Mouse (Mus musculus) splenic B cell, adult 2 months (primary cell): Measurements from ENCODE around the gene Hs3st2.
A peak's percentile ranks its signal among the peaks of the same experiment; 100 is the strongest.

Experiments
- DNase-seq: peaks from one replicate; pipeline ENCODE4 v3.0.0-alpha.2; 2011; ENCODE audit warnings: low read depth, low spot score
- H3K27me3 ChIP-seq: 2 replicates; pipeline ENCODE4 v1.6.1; 2012; ENCODE audit warnings: mild to moderate bottlenecking, low read length, moderate library complexity, mixed read lengths; ENCODE audit not compliant: control insufficient read depth, poor library complexity, insufficient read depth, severe bottlenecking
- H3K36me3 ChIP-seq: 2 replicates; pipeline ENCODE4 v1.6.1; 2012; ENCODE audit warnings: mild to moderate bottlenecking, low read length, moderate library complexity, mixed read lengths; ENCODE audit not compliant: control insufficient read depth, poor library complexity, insufficient read depth, severe bottlenecking

Hs3st2 gene

GRCm38 (mm10) chr7:121542458-121542857 lies 150.8 kb downstream of the Hs3st2 start:
- DNase-seq, result peak; percentile 31
- Histone ChIP-seq H3K36me3 (no peaks in the 10 kb centered on the region), H3K27me3 (no peaks in the 10 kb centered on the region)

- no peaks in the 10 kb centered on the region for H3K27me3 ChIP-seq
- no peak for DNase-seq
- H3K36me3 ChIP-seq, result no peaks in the 10 kb centered on the region
Measured at GRCm38 (mm10) chr7:121549329-121550022, 157.8 kb downstream of the Hs3st2 start.
